Mouse (Mus musculus): ENCODE measurements around the gene Cped1. TPM values are rescaled to one million over a fixed set of nuclear protein-coding genes. Genes with fewer than 3 reads are reported as not detected.

The Cped1 gene
- polyA plus RNA-seq, 1 experiment from 2014 or later, result 3.0 TPM

DNA sequence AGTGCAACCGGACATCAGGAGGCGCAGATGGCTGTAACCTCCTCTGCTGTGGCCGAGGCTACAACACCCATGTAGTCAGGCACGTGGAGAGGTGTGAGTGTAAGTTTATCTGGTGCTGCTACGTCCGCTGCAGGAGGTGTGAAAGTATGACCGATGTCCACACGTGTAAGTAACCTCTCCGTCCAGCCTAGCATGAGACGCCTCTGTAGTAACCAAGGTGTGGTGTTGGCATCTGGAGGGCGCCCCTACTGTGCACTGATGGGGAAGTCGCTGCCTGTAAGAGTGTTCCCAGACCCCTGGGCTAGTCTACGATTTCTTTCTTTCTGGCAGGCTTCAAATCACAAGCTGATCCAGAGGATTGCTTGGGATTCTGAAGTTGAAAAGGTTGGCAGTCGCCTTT lies 312.3 kb downstream of the Cped1 start:
- 56% methylated on average over 14 of the region's 14 CpGs for WGBS
- Histone ChIP-seq H3K4me1 (no peaks in the 10 kb centered on the region), H3K9ac (no peak overlapping the region), H3K27me3 (0 out of 2 replicates have a peak, but pooled peaks cover 9% of the 10 kb centered on the region), H3K36me3 (ENCODE audit: poor library complexity, severe bottlenecking) (no peaks in the 10 kb centered on the region), H3K27ac (no peak overlapping the region), H3K4me2 (no peak overlapping the region), H3K9me3 (replicated peaks) (no peaks in the 10 kb centered on the region), H3K4me3 (no peak overlapping the region)
- no peak for ATAC-seq

Other genes starting within 250 kb of the Cped1 start
- gene Tspan12, start 133.4 kb upstream of the Cped1 start, polyA plus RNA-seq (2015; fragmentation: Nextera tagmentation; extraction: Ambion mirVana), result 64.1 and 67.3 TPM in 2 replicates
- gene Ing3, start 36.3 kb upstream of the Cped1 start, polyA plus RNA-seq (2015; fragmentation: Nextera tagmentation; extraction: Ambion mirVana), result 69.6 and 75.6 TPM in 2 replicates